Mouse (Mus musculus) G1E (cell line): ENCODE measurements around the gene Cfap44.

ENCODE experiments used
- CTCF ChIP-seq: IDR thresholded peaks from 2 replicates; pipeline ENCODE4 v1.5.1; 2012; ENCODE audit warnings: low read depth, low read length, inconsistent platforms, mixed read lengths
- GATA1 ChIP-seq: IDR thresholded peaks from 2 replicates; pipeline ENCODE4 v1.6.1; 2012; ENCODE audit warnings: borderline replicate concordance, low read length, inconsistent platforms, mixed read lengths
- GATA2 ChIP-seq: IDR thresholded peaks from 2 replicates; pipeline ENCODE4 v1.6.1; 2012; ENCODE audit warnings: low read depth, low read length, inconsistent platforms, borderline replicate concordance
- POLR2AphosphoS5 ChIP-seq: IDR thresholded peaks from 2 replicates; pipeline ENCODE4 v1.6.1; 2012; ENCODE audit warnings: low read depth, low read length, inconsistent platforms; ENCODE audit not compliant: insufficient replicate concordance
- TAL1 ChIP-seq: conservative IDR thresholded peaks from 2 replicates; pipeline ENCODE4 v1.6.1; 2012; ENCODE audit warnings: low read depth, low read length, inconsistent platforms, mixed read lengths

DNA sequence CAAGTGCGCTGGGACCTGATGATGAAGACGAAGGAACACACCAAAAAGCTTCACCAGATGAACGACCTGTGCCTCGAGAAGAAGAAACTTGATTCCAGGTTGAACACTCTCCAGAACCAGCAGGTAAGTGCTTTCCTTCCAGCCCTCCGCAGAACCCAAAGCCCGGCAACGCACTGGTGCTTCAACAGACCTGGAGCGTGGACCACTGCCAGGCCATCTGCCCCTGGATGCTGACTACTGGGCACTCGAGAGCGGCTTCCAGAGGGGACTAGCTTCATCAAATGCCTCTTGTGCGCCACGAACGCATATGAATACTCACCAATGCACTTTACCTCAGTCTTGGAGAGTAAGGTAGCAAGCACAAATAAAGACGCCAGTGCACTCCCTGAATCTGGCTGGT lies 85.3 kb downstream of the Cfap44 start:
- TF ChIP-seq CTCF, result no peak
- TF ChIP-seq TAL1, result no peak
- TF ChIP-seq GATA2, result no peak
- no peak for TF ChIP-seq GATA1
- TF ChIP-seq POLR2AphosphoS5, result no peak
